Mouse (Mus musculus): ENCODE measurements around the gene Obsl1.

- TF ChIP-seq EP300 (optimal IDR thresholded peaks at IDR 0.05) (no peak), CTCF (IDR thresholded peaks at IDR 0.05; ENCODE audit: low read depth) (no peak)
These were observed 64.7 kb downstream of the Obsl1 start for GRCm38 (mm10) chr1:75441471-75441996.
